Mouse (Mus musculus) ES-Bruce4 (cell line): ENCODE results near the gene Akt2. TPM values are rescaled to one million over a fixed set of nuclear protein-coding genes. Genes with fewer than 3 reads are reported as not detected.
A peak's percentile ranks its signal among the peaks of the same experiment; 100 is the strongest.

Source experiments
- H3K27ac ChIP-seq: 2 replicates; pipeline ENCODE4 v1.5.1; 2012; ENCODE audit warnings: low read length, inconsistent platforms; ENCODE audit not compliant: insufficient read depth
- H3K27me3 ChIP-seq: 2 replicates; pipeline ENCODE4 v1.6.1; 2012; ENCODE audit warnings: mild to moderate bottlenecking, low read length, inconsistent platforms; ENCODE audit not compliant: control insufficient read depth, poor library complexity, insufficient read depth, severe bottlenecking
- H3K36me3 ChIP-seq: 2 replicates; pipeline ENCODE4 v1.6.1; 2012; ENCODE audit warnings: inconsistent platforms, mild to moderate bottlenecking, low read length, moderate library complexity; ENCODE audit not compliant: control insufficient read depth, poor library complexity, insufficient read depth, severe bottlenecking
- H3K4me1 ChIP-seq: one replicate; pipeline ENCODE4 v1.8.1; 2011; ENCODE audit warnings: low read length; ENCODE audit not compliant: control insufficient read depth, insufficient read depth
- H3K4me3 ChIP-seq: 2 replicates; pipeline ENCODE4 v1.5.1; 2011; ENCODE audit warnings: low read depth, mild to moderate bottlenecking, low read length
- H3K9ac ChIP-seq: 2 replicates; pipeline ENCODE4 v1.6.1; 2012; ENCODE audit warnings: low read depth, mild to moderate bottlenecking, inconsistent platforms; ENCODE audit not compliant: poor library complexity, severe bottlenecking
- H3K9me3 ChIP-seq: replicated peaks from 2 replicates; pipeline ENCODE4 v1.6.1; 2012; ENCODE audit warnings: mild to moderate bottlenecking, low read length, inconsistent platforms; ENCODE audit not compliant: control insufficient read depth, poor library complexity, insufficient read depth, severe bottlenecking
- CTCF ChIP-seq: IDR thresholded peaks from one replicate; pipeline ENCODE4 v1.8.1; 2011; ENCODE audit warnings: low read depth, low read length
- EP300 ChIP-seq: IDR thresholded peaks from 2 replicates; pipeline ENCODE4 v1.6.1; 2011; ENCODE audit warnings: low read depth, low read length; ENCODE audit not compliant: insufficient read depth
- POLR2A ChIP-seq: IDR thresholded peaks from one replicate; pipeline ENCODE4 v1.8.1; 2011; ENCODE audit warnings: low read length; ENCODE audit not compliant: insufficient read depth
- polyA plus RNA-seq: library from polyadenylated mRNA; stranded (reverse); fragments of >200 nt; gene quantifications from 2 replicates; pipeline ENCODE4 v1.2.4, GENCODE M21; 2011; ENCODE audit warnings: low read depth; ENCODE audit not compliant: missing spikeins, insufficient read depth, insufficient read length

The Akt2 gene
- polyA plus RNA-seq, 1 experiment = 38.7 TPM

DNA sequence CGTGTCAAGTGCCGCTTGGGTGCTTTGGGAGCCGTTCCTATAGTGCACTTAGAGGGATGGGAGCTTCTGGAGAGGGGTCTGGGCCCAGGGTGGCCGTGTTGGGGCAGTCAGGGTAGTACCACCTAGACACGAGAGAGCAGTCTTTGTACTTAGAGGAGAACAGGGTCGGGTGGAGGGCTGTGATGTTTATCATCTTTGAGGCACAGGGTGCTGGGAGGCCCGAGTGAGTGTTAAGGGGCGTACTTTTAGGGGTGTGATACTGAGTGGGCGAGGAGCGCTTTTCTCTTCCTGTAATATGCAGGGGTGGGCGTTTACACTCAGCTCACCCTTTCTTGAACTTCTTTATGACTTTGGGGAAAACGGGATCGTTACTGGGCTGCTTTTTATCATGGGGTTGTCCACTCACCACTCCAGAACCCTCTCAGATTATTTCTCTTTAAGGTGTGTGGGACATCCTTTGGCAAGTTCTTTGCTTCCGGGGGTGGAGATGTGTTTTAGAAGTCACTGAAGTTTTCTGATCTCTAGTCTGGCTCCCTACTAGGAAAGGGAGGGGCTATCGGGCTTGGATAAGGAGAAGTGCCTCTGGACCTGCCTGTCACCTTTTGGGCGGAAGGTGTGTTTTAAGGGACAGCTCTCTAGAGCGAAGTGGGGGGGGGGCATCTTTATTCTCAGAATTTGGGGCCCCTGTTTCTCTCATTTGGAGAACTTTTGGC lies 1.0 kb downstream of the Akt2 start:
- Histone ChIP-seq H3K9ac (peak overlapping the region; percentile 72), H3K9me3 (no peaks in the 10 kb centered on the region), H3K4me3 (peak overlapping the region; percentile 71), H3K36me3 (peaks cover 3% of the 10 kb centered on the region; the same call in 1 of the 2 replicates), H3K27me3 (no peaks in the 10 kb centered on the region), H3K27ac (peak overlapping the region; percentile 83), H3K4me1 (peaks cover 3% of the 10 kb centered on the region)
- TF ChIP-seq EP300 = no peak
- TF ChIP-seq POLR2A = no peak
- no peak for TF ChIP-seq CTCF

- Histone ChIP-seq H3K9ac (peak overlapping the region; percentile 72), H3K4me3 (peak overlapping the region; percentile 71), H3K4me1 (peaks cover 3% of the 10 kb centered on the region), H3K36me3 (peaks cover 3% of the 10 kb centered on the region; the same call in 1 of the 2 replicates), H3K27me3 (no peaks in the 10 kb centered on the region), H3K9me3 (no peaks in the 10 kb centered on the region), H3K27ac (peak overlapping the region; percentile 83; the same call in 1 of the 2 replicates)
- no peak for TF ChIP-seq CTCF
- TF ChIP-seq POLR2A = no peak
- no peak for TF ChIP-seq EP300
Observed at GRCm38 (mm10) chr7:27592934-27593645, 1.7 kb downstream of the Akt2 start.

GRCm38 (mm10) chr7:27596586-27597503 lies 5.5 kb downstream of the Akt2 start:
- Histone ChIP-seq H3K9ac (no peak overlapping the region), H3K27ac (no peak overlapping the region), H3K4me1 (peaks cover 8% of the 10 kb centered on the region), H3K9me3 (no peaks in the 10 kb centered on the region), H3K4me3 (no peak overlapping the region), H3K36me3 (peaks cover 3% of the 10 kb centered on the region; the same call in 1 of the 2 replicates), H3K27me3 (no peaks in the 10 kb centered on the region)
- TF ChIP-seq EP300 = no peak
- TF ChIP-seq CTCF = no peak
- no peak for TF ChIP-seq POLR2A

GRCm38 (mm10) chr7:27598053-27598452 lies 6.7 kb downstream of the Akt2 start:
- peaks cover 8% of the 10 kb centered on the region for H3K4me1 ChIP-seq
- H3K4me3 ChIP-seq = no peak overlapping the region
- no peaks in the 10 kb centered on the region for H3K27me3 ChIP-seq
- peaks cover 3% of the 10 kb centered on the region; the same call in 1 of the 2 replicates for H3K36me3 ChIP-seq
- H3K9ac ChIP-seq = no peak overlapping the region
- no peak overlapping the region for H3K27ac ChIP-seq
- no peaks in the 10 kb centered on the region for H3K9me3 ChIP-seq
- TF ChIP-seq EP300 (no peak), CTCF (no peak), POLR2A (no peak)

DNA sequence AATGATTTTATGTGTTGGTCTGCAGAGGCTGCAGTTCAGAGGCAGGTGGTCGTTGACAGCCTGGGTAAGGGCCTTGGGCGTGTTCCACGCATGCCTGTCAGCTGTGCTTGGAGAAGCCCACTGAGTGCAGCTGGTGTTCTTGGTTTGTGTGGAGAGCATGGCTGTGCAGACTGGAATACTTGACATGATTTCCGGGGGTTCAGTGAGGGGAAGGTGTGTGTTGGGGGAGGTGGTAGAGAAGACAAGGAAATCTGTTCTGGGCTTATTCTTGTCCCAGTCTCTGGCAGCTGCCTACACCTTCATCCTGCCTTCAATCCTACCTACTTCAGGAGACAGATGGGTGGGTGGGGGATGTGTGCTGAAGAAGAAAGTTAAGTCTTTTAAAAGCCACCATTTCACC lies 10.3 kb downstream of the Akt2 start:
- peaks cover 7% of the 10 kb centered on the region for H3K4me1 ChIP-seq
- no peaks in the 10 kb centered on the region for H3K9me3 ChIP-seq
- H3K27me3 ChIP-seq = no peaks in the 10 kb centered on the region
- H3K27ac ChIP-seq = peak overlapping the region; percentile 18
- no peak overlapping the region for H3K9ac ChIP-seq
- H3K4me3 ChIP-seq = no peak overlapping the region
- no peaks in the 10 kb centered on the region for H3K36me3 ChIP-seq
- no peak for TF ChIP-seq EP300
- TF ChIP-seq POLR2A = no peak
- TF ChIP-seq CTCF = no peak
